Mouse (Mus musculus) kidney, adult 2 months (tissue): Measurements from ENCODE around the gene Dgke.

Experiments used
- CTCF ChIP-seq: fragments of 200-500 bp; conservative IDR thresholded peaks from 2 replicates; pipeline ENCODE4 v1.5.1; 2011; ENCODE audit warnings: low read depth, mild to moderate bottlenecking, control low read depth, low read length, moderate library complexity, mixed read lengths; ENCODE audit not compliant: insufficient read depth, insufficient read length
- POLR2A ChIP-seq: fragments of 200-500 bp; IDR thresholded peaks from one replicate; pipeline ENCODE4 v1.6.1; 2011; ENCODE audit warnings: low read depth, low read length, control low read depth

DNA sequence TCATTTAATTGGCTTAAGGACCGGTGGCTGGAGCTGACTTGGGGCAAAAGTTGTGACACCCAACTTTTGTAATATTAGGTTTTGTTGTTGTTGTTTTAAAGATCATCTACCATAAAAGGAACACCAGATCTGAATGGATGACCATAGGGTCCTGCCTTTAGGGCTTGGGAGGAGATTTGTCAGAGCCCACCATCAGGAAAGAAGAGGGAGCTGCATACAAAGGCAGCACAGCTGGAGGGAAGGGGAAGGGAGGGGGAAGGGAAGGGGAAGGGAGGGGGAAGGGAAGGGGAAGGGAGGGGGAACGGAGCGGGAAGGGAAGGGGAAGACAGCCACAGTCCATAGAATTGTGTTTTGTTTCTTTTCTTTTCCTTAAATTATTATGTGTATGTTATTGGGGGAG is 68.2 kb downstream of the Dgke start:
- TF ChIP-seq POLR2A (no peak), CTCF (no peak)
